In the genomic region with DNA sequence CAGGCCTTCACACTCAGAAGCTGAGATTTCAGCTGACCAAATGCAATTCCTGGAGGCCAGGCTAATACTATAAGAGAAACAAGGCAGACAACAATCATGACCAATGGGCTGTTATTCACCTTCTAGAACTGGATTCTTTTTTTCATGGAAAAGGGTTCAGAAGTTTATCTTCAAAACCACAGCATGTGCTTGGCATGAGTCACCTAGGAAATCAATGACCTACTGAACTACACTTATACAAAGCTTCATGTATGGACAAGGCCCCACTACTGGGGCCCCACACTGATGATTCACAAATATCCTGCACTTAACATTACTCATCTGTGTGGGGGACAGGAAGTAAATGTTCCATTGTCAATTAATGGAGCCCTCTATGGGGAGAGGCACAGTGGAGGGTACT, we compare ENCODE assay signal across 21 mouse cellular contexts.
A peak's percentile ranks its signal among the peaks of the same experiment; 100 is the strongest.
DNase-seq lines count a peak whose midpoint lies in the region; TF ChIP-seq lines count a peak whose summit lies in the region.
"Had no signal": no experiment of that assay in that cellular context is flagged by ENCODE, and none has a peak within 500 bp of the region (broad histone marks: within the 10 kb centered on the region; RNA-seq: fewer than 3 reads in every experiment).

No protein-coding gene starts in this region.

- no peaks in the 10 kb centered on the region for H3K27me3 ChIP-seq in C2C12 (ENCODE audit: control insufficient read depth, insufficient read depth, insufficient read length)
- H3K27me3 ChIP-seq: embryonic facial prominence, embryonic 12.5 days; forebrain, embryonic 13.5 days; forebrain, embryonic 15.5 days had no signal

- no peak overlapping the region for H3K4me3 ChIP-seq in C2C12 (ENCODE audit: insufficient read depth, poor library complexity, severe bottlenecking)
- H3K4me3 ChIP-seq: embryonic facial prominence, embryonic 10.5 days; embryonic facial prominence, embryonic 12.5 days; forebrain, embryonic 13.5 days; forebrain, embryonic 15.5 days had no signal

- H3ac ChIP-seq in C2C12 (ENCODE audit: control insufficient read depth, insufficient read length, low read depth): no peak overlapping the region

- no peak for TF ChIP-seq CTCF in C2C12 (IDR thresholded peaks at IDR 0.05; ENCODE audit: control insufficient read depth, insufficient read depth, insufficient read length)

- no peaks in the 10 kb centered on the region for H3K36me3 ChIP-seq in C2C12 (ENCODE audit: control insufficient read depth, insufficient read depth)
- H3K36me3 ChIP-seq: embryonic facial prominence, embryonic 10.5 days; embryonic facial prominence, embryonic 12.5 days; forebrain, embryonic 15.5 days had no signal

- H3K79me2 ChIP-seq in C2C12 (ENCODE audit: control insufficient read depth, insufficient read depth): no peaks in the 10 kb centered on the region

- H3K79me3 ChIP-seq in C2C12 (ENCODE audit: low read depth): no peaks in the 10 kb centered on the region

- peak; percentile 14 for DNase-seq in urinary bladder, postnatal 14 days (ENCODE audit: low spot score)
- DNase-seq in urinary bladder, postnatal 25 days (ENCODE audit: low spot score): no peak
- peak; percentile 42 for DNase-seq in NIH3T3 (ENCODE audit: low read depth)
- no peak for DNase-seq in adrenal gland, postnatal 4 days (ENCODE audit: low spot score in 2 of 2)
- DNase-seq in retina, postnatal 1 day: no peak
- no peak for DNase-seq in kidney, postnatal 25 days
- DNase-seq: adrenal gland, adult 2 months; adrenal gland, postnatal 10 days; adrenal gland, postnatal 25 days; B cell, adult 2 months; cerebellum, adult 11-12 months; cerebellum, adult 2 months; cerebellum, adult 9-10 months; cerebellum, postnatal 10 days; cerebellum, postnatal 25 days; forebrain, postnatal 0 days had no signal

TF ChIP-seq in C2C12, 6 proteins besides CTCF, POLR2A, EP300 and RAD21:
- TF ChIP-seq MYOD1 (IDR thresholded peaks at IDR 0.05; ENCODE audit: control insufficient read depth, insufficient read length, low read depth) (no peak), MAX (IDR thresholded peaks at IDR 0.05) (peak; percentile 51)

Comparison
In these comparisons a context has a peak if more than half of its experiments do, and no peak if none do; other contexts are left out.
1. DNase-seq: peak in urinary bladder, postnatal 14 days (single experiment) and NIH3T3 (single experiment); none in urinary bladder, postnatal 25 days (single experiment), adrenal gland, postnatal 4 days (0 of 2), retina, postnatal 1 day (single experiment) and kidney, postnatal 25 days (0 of 2).